Mouse (Mus musculus) ES-E14 (cell line): ENCODE results near the gene Olfr556. TPM values are rescaled to one million over a fixed set of nuclear protein-coding genes. Genes with fewer than 3 reads are reported as not detected.
"Not testable (repeated sequence)": the region's sequence is repeated elsewhere in the genome, so short reads cannot be mapped to it uniquely, and the experiment has no call there.

ENCODE experiments used
- DNase-seq: peaks from one replicate; pipeline ENCODE4 v3.0.0-alpha.2; 2013; ENCODE audit warnings: low read depth, low spot score
- H3K27ac ChIP-seq: 2 replicates; pipeline ENCODE4 v1.5.1; 2012; ENCODE audit warnings: low read depth, mild to moderate bottlenecking, low read length, moderate library complexity, mixed read lengths; ENCODE audit not compliant: poor library complexity, insufficient read depth, severe bottlenecking
- H3K36me3 ChIP-seq: 2 replicates; pipeline ENCODE4 v1.6.1; 2012; ENCODE audit warnings: mild to moderate bottlenecking, low read length, moderate library complexity, mixed read lengths; ENCODE audit not compliant: control insufficient read depth, poor library complexity, insufficient read depth, severe bottlenecking
- H3K4me1 ChIP-seq, 2 experiments: fragments of 150-350 bp in 1 of 2; sonication (generic) in 1 of 2; 2 replicates each; pipeline ENCODE4 v1.6.1; 2012; ENCODE audit warnings: low read length in 2 of 2, mild to moderate bottlenecking in 1 of 2, mixed read lengths in 1 of 2; ENCODE audit not compliant: control insufficient read depth in 2 of 2, insufficient read depth in 2 of 2, poor library complexity in 1 of 2
- H3K4me3 ChIP-seq, 2 experiments: fragments of 150-350 bp in 1 of 2; sonication (generic) in 1 of 2; 2 replicates each; pipeline ENCODE4 v1.5.1; 2012; ENCODE audit warnings: low read length in 2 of 2, low read depth in 1 of 2, mild to moderate bottlenecking in 1 of 2, mixed read lengths in 1 of 2; ENCODE audit not compliant: insufficient read depth in 1 of 2, poor library complexity in 1 of 2, severe bottlenecking in 1 of 2
- H3K9ac ChIP-seq: 2 replicates; pipeline ENCODE4 v1.6.1; 2012; ENCODE audit warnings: low read depth, mild to moderate bottlenecking, low read length, mixed read lengths; ENCODE audit not compliant: poor library complexity, insufficient read depth, severe bottlenecking
- H3K9me3 ChIP-seq: fragments of 150-350 bp; sonication (generic); 2 replicates; pipeline ENCODE4 v1.6.1; 2012; ENCODE audit warnings: low read depth, mild to moderate bottlenecking, low read length; ENCODE audit not compliant: control insufficient read depth, insufficient read depth
- CHD2 ChIP-seq: IDR thresholded peaks from 2 replicates; pipeline ENCODE4 v1.6.1; 2014; ENCODE audit warnings: mild to moderate bottlenecking, low read depth, low read length, inconsistent platforms
- HCFC1 ChIP-seq: IDR thresholded peaks from 2 replicates; pipeline ENCODE4 v1.6.1; 2012; ENCODE audit warnings: low read length, inconsistent platforms, borderline replicate concordance; ENCODE audit not compliant: insufficient read depth
- MAFK ChIP-seq: IDR thresholded peaks from 2 replicates; pipeline ENCODE4 v1.6.1; 2014; ENCODE audit warnings: mild to moderate bottlenecking, low read depth, low read length, inconsistent platforms; ENCODE audit not compliant: insufficient read depth
- ZC3H11A ChIP-seq: IDR thresholded peaks from 2 replicates; pipeline ENCODE4 v1.6.1; 2012; ENCODE audit warnings: low read depth, mild to moderate bottlenecking, inconsistent platforms, low read length, borderline replicate concordance
- ZNF384 ChIP-seq: IDR thresholded peaks from 2 replicates; pipeline ENCODE4 v1.6.1; 2012; ENCODE audit warnings: low read depth, low read length, inconsistent platforms
- in situ Hi-C, 2 experiments: fragments of 600-800 bp; cut with MboI; formaldehyde crosslinking; loops; one replicate each; pipeline ENCODE4 v1.15.1; 2025; ENCODE audit warnings: low sequenced_read_pairs in 2 of 2, inconsistent platforms in 1 of 2; ENCODE audit not compliant: unreplicated experiment in 2 of 2
- total RNA-seq: library from RNA; depleted of rRNA; stranded (reverse); fragments of 300-350 nt; gene quantifications from 2 replicates; pipeline ENCODE4 v1.2.3, GENCODE M21; 2012; rRNA removed

Gene Olfr556
- not detected in 2 replicates for total RNA-seq

- TF ChIP-seq ZNF384 (no peak), ZC3H11A (no peak), MAFK (no peak), HCFC1 (no peak), CHD2 (no peak)
- Histone ChIP-seq H3K9me3 (no peaks in the 10 kb centered on the region), H3K27ac (no peak within 1 kb of the TSS), H3K4me1 (no peaks in the 10 kb centered on the region), H3K9ac (no peak within 1 kb of the TSS), H3K4me3 (no peak within 1 kb of the TSS), H3K36me3 (no peaks in the 10 kb centered on the region)
- in situ Hi-C loops: no loop called here
- no peak for DNase-seq
These were observed at the start of gene Olfr556 for GRCm38 (mm10) chr7:102664599-102664998. Gene Olfr556, plus strand, starts transcription at chr7:102664899.

- H3K9me3 ChIP-seq: no peaks in the 10 kb centered on the region
- H3K4me3 ChIP-seq: no peak within 1 kb of the TSS
- no peak within 1 kb of the TSS for H3K27ac ChIP-seq
- H3K4me1 ChIP-seq: no peaks in the 10 kb centered on the region
- no peak for TF ChIP-seq ZC3H11A
- TF ChIP-seq HCFC1: no peak
- TF ChIP-seq CHD2: no peak
- TF ChIP-seq MAFK: no peak
- no peak for TF ChIP-seq ZNF384
- H3K9ac ChIP-seq: no peak within 1 kb of the TSS
- no peak for DNase-seq
- H3K36me3 ChIP-seq: no peaks in the 10 kb centered on the region
- in situ Hi-C loops: no loop called here
These were observed 46.6 kb upstream of the Olfr556 start, which contains the start of gene Olfr553 for GRCm38 (mm10) chr7:102618118-102618517. Gene Olfr553, minus strand, starts transcription at chr7:102618218.

- no peak for DNase-seq
- in situ Hi-C loops: no loop called here
- Histone ChIP-seq H3K36me3 (no peaks in the 10 kb centered on the region), H3K9me3 (no peaks in the 10 kb centered on the region), H3K27ac (no peak overlapping the region), H3K4me3 (no peak overlapping the region), H3K4me1 (no peaks in the 10 kb centered on the region), H3K9ac (no peak overlapping the region)
- TF ChIP-seq ZNF384: no peak
- no peak for TF ChIP-seq ZC3H11A
- no peak for TF ChIP-seq HCFC1
- no peak for TF ChIP-seq CHD2
- no peak for TF ChIP-seq MAFK
These were observed 45.1 kb upstream of the Olfr556 start for GRCm38 (mm10) chr7:102619608-102620007.

- H3K4me1 ChIP-seq, H3K27ac ChIP-seq, in situ Hi-C loops, H3K36me3 ChIP-seq, H3K9me3 ChIP-seq: not testable (repeated sequence)
- DNase-seq: peak; percentile 24
- peak overlapping the region; percentile 70 for H3K9ac ChIP-seq
- peak overlapping the region; percentile 50 to 53 for H3K4me3 ChIP-seq
These were observed 44.3 kb upstream of the Olfr556 start for GRCm38 (mm10) chr7:102620368-102620767.

- Histone ChIP-seq H3K27ac (no peak overlapping the region), H3K9me3 (no peaks in the 10 kb centered on the region), H3K4me1 (no peaks in the 10 kb centered on the region), H3K36me3 (no peaks in the 10 kb centered on the region), H3K4me3 (no peak overlapping the region), H3K9ac (no peak overlapping the region)
- no peak for TF ChIP-seq ZNF384
- TF ChIP-seq CHD2: no peak
- TF ChIP-seq ZC3H11A: no peak
- TF ChIP-seq MAFK: no peak
- DNase-seq: peak; percentile 21
- in situ Hi-C loops: no loop called here
These were observed 28.0 kb upstream of the Olfr556 start for GRCm38 (mm10) chr7:102636665-102637064.
